Mouse (Mus musculus) MEL (cell line): ENCODE results near the gene Tpbgl.

Experiments
- CHD2 ChIP-seq: IDR thresholded peaks from 2 replicates; pipeline ENCODE4 v1.6.1; 2011; ENCODE audit warnings: low read length, improper control_type of control experiment
- CTCF ChIP-seq, 3 experiments: IDR thresholded peaks in 2 of 3; conservative IDR thresholded peaks in 1 of 3; 2 replicates each; pipeline ENCODE4 v1.5.1; 2011 to 2012; ENCODE audit warnings: low read length in 3 of 3, low read depth in 2 of 3, mild to moderate bottlenecking in 2 of 3, improper control_type of control experiment in 1 of 3, inconsistent platforms in 1 of 3, mixed read lengths in 1 of 3, moderate library complexity in 1 of 3; ENCODE audit not compliant: control insufficient read depth in 1 of 3, insufficient read depth in 1 of 3, poor library complexity in 1 of 3, severe bottlenecking in 1 of 3
- EP300 ChIP-seq, 2 experiments: IDR thresholded peaks; 2 replicates each; pipeline ENCODE4 v1.6.1; 2011; ENCODE audit warnings: improper control_type of control experiment in 2 of 2, low read length in 2 of 2, low read depth in 1 of 2, mild to moderate bottlenecking in 1 of 2
- ETS1 ChIP-seq: IDR thresholded peaks from 2 replicates; pipeline ENCODE4 v1.6.1; 2012; ENCODE audit warnings: low read depth, mild to moderate bottlenecking, inconsistent platforms, low read length, improper control_type of control experiment, moderate library complexity
- KAT2A ChIP-seq: conservative IDR thresholded peaks from 2 replicates; pipeline ENCODE4 v1.6.1; 2012; ENCODE audit warnings: low read depth, low read length, improper control_type of control experiment, inconsistent platforms
- MAFK ChIP-seq: IDR thresholded peaks from 2 replicates; pipeline ENCODE4 v1.6.1; 2011; ENCODE audit warnings: low read depth, mild to moderate bottlenecking, low read length, improper control_type of control experiment, borderline replicate concordance
- MEF2A ChIP-seq: IDR thresholded peaks from 2 replicates; pipeline ENCODE4 v1.6.1; 2014; ENCODE audit warnings: low read depth, mild to moderate bottlenecking, inconsistent platforms, low read length, improper control_type of control experiment; ENCODE audit not compliant: poor library complexity, insufficient replicate concordance, severe bottlenecking; ENCODE audit errors: extremely low read depth
- MYC ChIP-seq: IDR thresholded peaks from 2 replicates; pipeline ENCODE4 v1.6.1; 2011; ENCODE audit warnings: low read depth, mild to moderate bottlenecking, low read length, improper control_type of control experiment, moderate library complexity
- POLR2A ChIP-seq, 2 experiments: IDR thresholded peaks; 2 replicates each; pipeline ENCODE4 v1.6.1; 2011 to 2012; ENCODE audit warnings: low read length in 2 of 2, mild to moderate bottlenecking in 2 of 2, control low read depth in 1 of 2, improper control_type of control experiment in 1 of 2, low read depth in 1 of 2, moderate library complexity in 1 of 2; ENCODE audit not compliant: control insufficient read depth in 1 of 2, insufficient read depth in 1 of 2, poor library complexity in 1 of 2

DNA sequence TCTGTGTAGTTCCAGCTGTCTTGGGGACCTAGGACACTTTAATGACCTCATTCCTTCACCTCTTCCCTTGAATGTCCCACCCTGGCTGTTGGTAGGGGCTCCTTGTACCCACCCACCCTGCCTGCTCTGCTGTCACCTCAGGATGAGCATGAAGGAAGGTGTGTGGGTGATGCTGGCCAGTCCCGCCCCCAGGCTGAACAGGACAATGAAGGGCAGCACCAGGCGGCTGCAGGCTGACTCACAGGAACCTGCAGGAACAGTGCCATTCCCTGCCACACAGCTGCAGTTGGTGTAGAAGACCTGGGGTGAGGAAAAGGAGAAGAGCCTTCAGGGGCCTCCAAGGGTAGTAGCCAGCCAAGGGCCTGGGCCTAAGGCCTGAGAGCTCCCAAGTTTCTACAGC is 35.4 kb upstream of the Tpbgl start:
- TF ChIP-seq MAFK (no peak), POLR2A (IDR thresholded peaks at IDR 0.05; ENCODE audit: control insufficient read depth in 1 of 2, insufficient read depth in 1 of 2, low read depth in 1 of 2, low read length in 2 of 2, poor library complexity in 1 of 2) (no peak), KAT2A (no peak), MYC (no peak), ETS1 (no peak), MEF2A (no peak), CTCF (IDR thresholded peaks at IDR 0.05 in 2 of 3, conservative IDR thresholded peaks at IDR 0.05 in 1 of 3; ENCODE audit: control insufficient read depth in 1 of 3, insufficient read depth in 1 of 3, low read depth in 2 of 3, low read length in 3 of 3, poor library complexity in 1 of 3, severe bottlenecking in 1 of 3) (no peak), CHD2 (no peak), EP300 (IDR thresholded peaks at IDR 0.05; ENCODE audit: low read depth in 1 of 2, low read length in 2 of 2) (no peak)
